Mouse (Mus musculus): ENCODE measurements around the gene Hint3.

- TF ChIP-seq CTCF (IDR thresholded peaks at IDR 0.05; ENCODE audit: insufficient read depth, low read length), result no peak
- TF ChIP-seq POLR2A (IDR thresholded peaks at IDR 0.05; ENCODE audit: borderline replicate concordance, extremely low read depth, low read depth, low read length), result no peak
Observed at GRCm38 (mm10) chr10:30678051-30678450, 48.6 kb upstream of the Hint3 start.

Measured in lung, adult 2 months (tissue).